In the genomic region with DNA sequence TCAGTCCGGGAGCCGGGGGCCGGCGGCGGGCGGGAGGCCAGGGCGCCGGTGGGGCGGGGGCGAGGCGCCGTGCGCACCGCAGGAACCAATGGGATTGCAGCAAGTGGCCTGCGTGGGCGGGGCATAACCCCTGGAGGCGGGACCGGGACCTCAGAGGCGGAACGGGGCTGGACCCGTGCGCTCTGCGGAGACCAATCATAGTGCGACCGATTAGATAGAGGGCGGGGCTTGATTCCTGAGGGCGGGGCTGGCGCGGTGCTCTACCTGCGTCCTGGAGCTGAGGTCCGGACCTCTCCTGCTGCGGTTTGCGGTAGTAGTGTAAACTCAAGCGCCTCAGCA, we compare ENCODE assay signal across 8 mouse cellular contexts. TPM values are rescaled to one million over a fixed set of nuclear protein-coding genes. Genes with fewer than 3 reads are reported as not detected.
A peak's percentile ranks its signal among the peaks of the same experiment; 100 is the strongest.
DNase-seq lines count a peak whose midpoint lies in the region; ATAC-seq lines count a peak whose summit lies in the region.

Gene Tmem50b (minus strand): TSS at position 129 of the 339 bp plus-strand sequence.

- ATAC-seq in megakaryocyte progenitor cell, adult 5-6 weeks (replicated peaks; ENCODE audit: poor library complexity): peak; percentile 92

- DNase-seq in adipocyte (ENCODE audit: low spot score): peak; percentile 98
- peak; percentile 98 for DNase-seq in embryo, embryonic 10 days (ENCODE audit: low spot score)
- DNase-seq in gastrocnemius, postnatal 10 days: peak; percentile 99
- DNase-seq in induced T-regulatory cell, adult 2 months (ENCODE audit: low read depth): peak; percentile 99
- DNase-seq in left cerebral cortex, adult 9 months (ENCODE audit: low spot score in 2 of 2): peak; percentile 95 to 99
- DNase-seq in right cerebral cortex, postnatal 14 days: peak; percentile 99
- peak; percentile 99 for DNase-seq in urinary bladder, postnatal 36 days (ENCODE audit: low spot score in 2 of 2)

RNA-seq across cellular contexts. Expression of gene Tmem50b, which starts in this region (rescaled TPM):
- 10 to 100 TPM; 15.2 to 15.9 TPM for total RNA-seq in gastrocnemius, postnatal 10 days (2021)
- total RNA-seq in megakaryocyte progenitor cell, adult 5-6 weeks (2015): 51.9 and 59.3 TPM in 2 replicates
- 42.9 and 44.3 TPM in 2 replicates for total RNA-seq in megakaryocyte progenitor cell, adult 5-6 weeks (2017)

Comparison
In these comparisons a context has a peak if more than half of its experiments do, and no peak if none do; other contexts are left out.
1. Peak in every context shown above with its lines: DNase-seq and ATAC-seq.